Mouse (Mus musculus) hindbrain, postnatal 0 days (tissue): Measurements from ENCODE around the gene Nob1. TPM values are rescaled to one million over a fixed set of nuclear protein-coding genes. Genes with fewer than 3 reads are reported as not detected.

Source experiments
- ATAC-seq: fragments of 200-750 bp; cut with Nextera tagmentation; 2 replicates; pipeline ENCODE4 v1.8.0; 2017; ENCODE audit warnings: mild to moderate bottlenecking, moderate TSS enrichment, moderate library complexity
- DNase-seq: peaks from one replicate; pipeline ENCODE4 v3.0.0-alpha.2; 2015; ENCODE audit warnings: low spot score
- H3K27ac ChIP-seq: fragments of 300-500 bp; sonication (generic); 2 replicates; pipeline ENCODE4 v1.5.1; 2014; ENCODE audit warnings: mild to moderate bottlenecking
- H3K27me3 ChIP-seq: fragments of 300-500 bp; sonication (generic); 2 replicates; pipeline ENCODE4 v1.6.1; 2014; ENCODE audit warnings: low read length, mixed read lengths; ENCODE audit not compliant: insufficient read depth
- H3K36me3 ChIP-seq: fragments of 300-500 bp; sonication (generic); 2 replicates; pipeline ENCODE4 v1.6.1; 2014; ENCODE audit warnings: low read length, mixed read lengths; ENCODE audit not compliant: insufficient read depth
- H3K4me1 ChIP-seq: fragments of 300-500 bp; sonication (generic); 2 replicates; pipeline ENCODE4 v1.6.1; 2014; ENCODE audit warnings: antibody characterized with exemption, low read length, mixed read lengths; ENCODE audit not compliant: insufficient read depth
- H3K4me2 ChIP-seq: fragments of 300-500 bp; sonication (generic); 2 replicates; pipeline ENCODE4 v1.6.1; 2014; ENCODE audit warnings: low read depth, mild to moderate bottlenecking, low read length, moderate library complexity, mixed read lengths
- H3K4me3 ChIP-seq: fragments of 300-500 bp; sonication (generic); 2 replicates; pipeline ENCODE4 v1.5.1; 2014; ENCODE audit warnings: low read length
- H3K9ac ChIP-seq: fragments of 300-500 bp; sonication (generic); replicated peaks from 2 replicates; pipeline ENCODE4 v1.6.1; 2014; ENCODE audit warnings: mild to moderate bottlenecking, low read length, moderate library complexity, mixed read lengths
- H3K9me3 ChIP-seq: fragments of 300-500 bp; sonication (generic); 2 replicates; pipeline ENCODE4 v1.6.1; 2016; ENCODE audit warnings: low read length, mixed read lengths
- CTCF ChIP-seq: IDR thresholded peaks from 2 replicates; pipeline ENCODE4 v1.5.1; 2016; ENCODE audit warnings: antibody characterized with exemption, control low read depth, low read depth
- WGBS: fragments of 180-500 bp; shearing (Covaris S2); extraction: QIAGEN DNeasy Blood & Tissue Kit; methylation state at CpG from one replicate; pipeline ENCODE4 v1.1.7; 2014; 5-methylcytosine and 5-hydroxymethylcytosine counted together
- polyA plus RNA-seq: library from polyadenylated mRNA; unstranded; fragments of >200 nt; fragmentation: Nextera tagmentation; extraction: Ambion mirVana; gene quantifications from 2 replicates; pipeline ENCODE4 v1.2.1, GENCODE M21; 2015
- total RNA-seq: library from RNA; depleted of rRNA; stranded (reverse); fragments of >200 nt; gene quantifications from 2 replicates; pipeline ENCODE4 v1.2.3, GENCODE M21; 2014

Gene Nob1
- total and polyA plus RNA-seq, 2 experiments from 2014 or later: 24.9 to 48.9 TPM

- WGBS: 71% methylated on average over 3 of the region's 3 CpGs
- H3K27ac ChIP-seq: no peak overlapping the region
- H3K9me3 ChIP-seq: no peaks in the 10 kb centered on the region
- no peaks in the 10 kb centered on the region for H3K4me1 ChIP-seq
- ATAC-seq (no peak), DNase-seq (no peak)
- peaks cover 11% of the 10 kb centered on the region; the same call in 1 of the 2 replicates for H3K36me3 ChIP-seq
- no peaks in the 10 kb centered on the region for H3K27me3 ChIP-seq
- no peak for TF ChIP-seq CTCF
- no peak overlapping the region for H3K9ac ChIP-seq
- no peak overlapping the region for H3K4me3 ChIP-seq
- no peak overlapping the region for H3K4me2 ChIP-seq
Measured at GRCm38 (mm10) chr8:107465332-107465990, 40.6 kb upstream of the Nob1 start.

GRCm38 (mm10) chr8:107462423-107462822 is 37.6 kb upstream of the Nob1 start:
- Histone ChIP-seq H3K27ac (no peak overlapping the region), H3K9me3 (no peaks in the 10 kb centered on the region), H3K4me1 (no peaks in the 10 kb centered on the region), H3K27me3 (no peaks in the 10 kb centered on the region), H3K9ac (no peak overlapping the region), H3K4me3 (no peak overlapping the region), H3K4me2 (no peak overlapping the region), H3K36me3 (peaks cover 18% of the 10 kb centered on the region; the same call in 1 of the 2 replicates)
- TF ChIP-seq CTCF: no peak
- DNase-seq: no peak
- ATAC-seq: no peak
- 93% methylated on average over 5 of the region's 5 CpGs for WGBS

GRCm38 (mm10) chr8:107458281-107458680 is 33.4 kb upstream of the Nob1 start:
- Histone ChIP-seq H3K27ac (no peak overlapping the region), H3K4me3 (no peak overlapping the region), H3K4me1 (no peaks in the 10 kb centered on the region), H3K9ac (no peak overlapping the region), H3K36me3 (peaks cover 24% of the 10 kb centered on the region; the same call in 1 of the 2 replicates), H3K4me2 (no peak overlapping the region), H3K9me3 (no peaks in the 10 kb centered on the region), H3K27me3 (no peaks in the 10 kb centered on the region)
- ATAC-seq (no peak), DNase-seq (no peak)
- TF ChIP-seq CTCF: no peak
- 88% methylated on average over 6 of the region's 6 CpGs for WGBS

- Histone ChIP-seq H3K9me3 (no peaks in the 10 kb centered on the region), H3K36me3 (peaks cover 27% of the 10 kb centered on the region; the same call in 1 of the 2 replicates), H3K9ac (no peak overlapping the region), H3K27me3 (no peaks in the 10 kb centered on the region), H3K4me2 (no peak overlapping the region), H3K4me3 (no peak overlapping the region), H3K4me1 (no peaks in the 10 kb centered on the region), H3K27ac (no peak overlapping the region)
- DNase-seq (no peak), ATAC-seq (no peak)
- 76% methylated on average over 4 of the region's 4 CpGs for WGBS
- no peak for TF ChIP-seq CTCF
Measured at GRCm38 (mm10) chr8:107457725-107458124, 32.9 kb upstream of the Nob1 start.

GRCm38 (mm10) chr8:107455268-107455667 is 30.4 kb upstream of the Nob1 start:
- 12% methylated on average over 3 of the region's 3 CpGs for WGBS
- Histone ChIP-seq H3K4me2 (no peak overlapping the region), H3K4me3 (no peak overlapping the region), H3K9ac (no peak overlapping the region), H3K27me3 (no peaks in the 10 kb centered on the region), H3K4me1 (no peaks in the 10 kb centered on the region), H3K9me3 (no peaks in the 10 kb centered on the region), H3K27ac (no peak overlapping the region), H3K36me3 (peaks cover 18% of the 10 kb centered on the region; the same call in 1 of the 2 replicates)
- TF ChIP-seq CTCF: peak; percentile 96
- DNase-seq (peak; percentile 77), ATAC-seq (no peak; the same call in 1 of the 2 replicates)

- Histone ChIP-seq H3K4me1 (no peaks in the 10 kb centered on the region), H3K4me3 (no peak overlapping the region), H3K27ac (no peak overlapping the region), H3K9me3 (no peaks in the 10 kb centered on the region), H3K4me2 (no peak overlapping the region), H3K9ac (no peak overlapping the region), H3K36me3 (peaks cover 17% of the 10 kb centered on the region; the same call in 1 of the 2 replicates), H3K27me3 (no peaks in the 10 kb centered on the region)
- WGBS: 95% methylated on average over 11 of the region's 11 CpGs
- DNase-seq (no peak), ATAC-seq (no peak)
- TF ChIP-seq CTCF: no peak
Measured at GRCm38 (mm10) chr8:107453386-107453785, 28.5 kb upstream of the Nob1 start.

GRCm38 (mm10) chr8:107451414-107452066 is 26.7 kb upstream of the Nob1 start:
- Histone ChIP-seq H3K27ac (no peak overlapping the region), H3K4me2 (no peak overlapping the region), H3K9ac (no peak overlapping the region), H3K36me3 (peaks cover 11% of the 10 kb centered on the region; the same call in 1 of the 2 replicates), H3K9me3 (no peaks in the 10 kb centered on the region), H3K27me3 (no peaks in the 10 kb centered on the region), H3K4me3 (no peak overlapping the region), H3K4me1 (no peaks in the 10 kb centered on the region)
- TF ChIP-seq CTCF: no peak
- DNase-seq (no peak), ATAC-seq (no peak)
- 83% methylated on average over 13 of the region's 13 CpGs for WGBS
